Mouse (Mus musculus): ENCODE results near the gene Trpm4. TPM values are rescaled to one million over a fixed set of nuclear protein-coding genes. Genes with fewer than 3 reads are reported as not detected.
"Not testable (repeated sequence)": the region's sequence is repeated elsewhere in the genome, so short reads cannot be mapped to it uniquely, and the experiment has no call there.

Trpm4 gene
- total RNA-seq, 2 experiments from 2014 or later, result 14.8 to 15.5 TPM

GRCm38 (mm10) chr7:45259281-45259680, 74.3 kb downstream of the Trpm4 start:
- no peak for DNase-seq (ENCODE audit: low spot score in 2 of 2)

- peak; percentile 42 to 50 for DNase-seq (ENCODE audit: low spot score in 2 of 2)
Measured at GRCm38 (mm10) chr7:45257063-45257840, 76.3 kb downstream of the Trpm4 start.

- not testable (repeated sequence) for DNase-seq (ENCODE audit: low spot score in 2 of 2)
Measured at GRCm38 (mm10) chr7:45255822-45256221, 77.8 kb downstream of the Trpm4 start.

GRCm38 (mm10) chr7:45253806-45254205, 79.8 kb downstream of the Trpm4 start:
- no peak for DNase-seq (ENCODE audit: low spot score in 2 of 2)

Other genes with a start within 250 kb of the Trpm4 start
- gene Rcn3, start 241.6 kb downstream of the Trpm4 start, total RNA-seq (2021), result 10 to 100 TPM; 10.3 to 13.8 TPM
- gene Fcgrt, start 229.9 kb downstream of the Trpm4 start, total RNA-seq (2021), result 10 to 100 TPM; 17.1 to 20.9 TPM
- 100 to 1,000 TPM; 427 to 461 TPM for gene Rps11, start 209.3 kb downstream of the Trpm4 start, total RNA-seq (2021)
- 100 to 1,000 TPM; 736 to 824 TPM for gene Rpl13a, start 205.0 kb downstream of the Trpm4 start, total RNA-seq (2021)
- under 1 TPM in 1 of 2 experiments, not detected in 1; 0.39 TPM for gene Gm45713, start 197.5 kb downstream of the Trpm4 start, total RNA-seq (2021)
- 1 to 10 TPM; 4.5 to 5.8 TPM for gene Flt3l, start 197.3 kb downstream of the Trpm4 start, total RNA-seq (2021)
- 10 to 100 TPM; 46.1 to 46.5 TPM for gene Pih1d1, start 179.5 kb downstream of the Trpm4 start, total RNA-seq (2021)
- gene Aldh16a1, start 179.2 kb downstream of the Trpm4 start, total RNA-seq (2021), result 10 to 100 TPM; 14.0 to 15.9 TPM
- 1,000 to 10,000 TPM; 1,582 to 1,636 TPM for gene Slc17a7, start 169.8 kb downstream of the Trpm4 start, total RNA-seq (2021)
- gene Gfy, start 154.2 kb downstream of the Trpm4 start, total RNA-seq (2021), result under 1 TPM in 1 of 2 experiments, not detected in 1; 0.26 TPM
- gene Pth2, start 152.8 kb downstream of the Trpm4 start, total RNA-seq (2021), result not detected
- gene Ccdc155, start 128.9 kb downstream of the Trpm4 start, total RNA-seq (2021), result 1 to 10 TPM; 2.0 to 2.7 TPM
- 1 to 10 TPM; 2.6 to 3.3 TPM for gene Dkkl1, start 121.6 kb downstream of the Trpm4 start, total RNA-seq (2021)
- 10 to 100 TPM in 1 of 2 experiments, 1 to 10 TPM in 1; 6.9 to 11.5 TPM for gene Tead2, start 118.0 kb downstream of the Trpm4 start, total RNA-seq (2021)
- 1 to 10 TPM; 4.0 TPM for gene Cd37, start 94.7 kb downstream of the Trpm4 start, total RNA-seq (2021)
- gene Slc6a16, start 92.7 kb downstream of the Trpm4 start, total RNA-seq (2021), result 1 to 10 TPM; 1.4 to 2.3 TPM
- not detected for gene Slc6a21, start 56.3 kb downstream of the Trpm4 start, total RNA-seq (2021)
- gene Hrc, start 1.5 kb upstream of the Trpm4 start, total RNA-seq (2021), result under 1 TPM; 0.50 to 0.69 TPM
- gene Ppfia3, start 33.2 kb upstream of the Trpm4 start, total RNA-seq (2021), result 100 to 1,000 TPM; 133 TPM
- 100 to 1,000 TPM; 148 to 157 TPM for gene Lin7b, start 36.8 kb upstream of the Trpm4 start, total RNA-seq (2021)
- gene Snrnp70, start 62.0 kb upstream of the Trpm4 start, total RNA-seq (2021), result 100 to 1,000 TPM; 386 to 456 TPM
- not detected for gene Kcna7, start 71.9 kb upstream of the Trpm4 start, total RNA-seq (2021)
- under 1 TPM in 1 of 2 experiments, not detected in 1; 0.31 TPM for gene Ntf5, start 79.9 kb upstream of the Trpm4 start, total RNA-seq (2021)
- under 1 TPM in 1 of 2 experiments, not detected in 1; 0.69 TPM for gene Lhb, start 87.0 kb upstream of the Trpm4 start, total RNA-seq (2021)
- 10 to 100 TPM; 17.7 to 18.7 TPM for gene Gys1, start 101.1 kb upstream of the Trpm4 start, total RNA-seq (2021)
- 10 to 100 TPM; 30.4 to 45.0 TPM for gene Ruvbl2, start 104.3 kb upstream of the Trpm4 start, total RNA-seq (2021)
- 100 to 1,000 TPM; 300 to 331 TPM for gene Ftl1, start 126.1 kb upstream of the Trpm4 start, total RNA-seq (2021)
- gene Bax, start 133.1 kb upstream of the Trpm4 start, total RNA-seq (2021), result 10 to 100 TPM; 90.2 to 90.6 TPM
- not detected for gene Tulp2, start 148.1 kb upstream of the Trpm4 start, total RNA-seq (2021)
- gene Gm45808, start 153.0 kb upstream of the Trpm4 start, total RNA-seq (2021), result under 1 TPM; 0.57 to 0.62 TPM
- gene Dhdh, start 155.0 kb upstream of the Trpm4 start, total RNA-seq (2021), result 1 to 10 TPM; 2.8 TPM
- 100 to 1,000 TPM in 1 of 2 experiments, 10 to 100 TPM in 1; 97.1 to 109 TPM for gene Nucb1, start 176.6 kb upstream of the Trpm4 start, total RNA-seq (2021)
- gene Ppp1r15a, start 192.5 kb upstream of the Trpm4 start, total RNA-seq (2021), result 10 to 100 TPM; 27.8 to 29.5 TPM
- 1 to 10 TPM in 1 of 2 experiments, under 1 TPM in 1; 0.83 to 1.5 TPM for gene Plekha4, start 192.6 kb upstream of the Trpm4 start, total RNA-seq (2021)
- gene Hsd17b14, start 221.1 kb upstream of the Trpm4 start, total RNA-seq (2021), result not detected
- gene Bcat2, start 236.4 kb upstream of the Trpm4 start, total RNA-seq (2021), result 10 to 100 TPM; 21.4 to 27.2 TPM

Measured in layer of hippocampus, postnatal 14 days (tissue).